Mouse (Mus musculus): ENCODE results near the gene Gm12216. TPM values are rescaled to one million over a fixed set of nuclear protein-coding genes. Genes with fewer than 3 reads are reported as not detected.
A peak's percentile ranks its signal among the peaks of the same experiment; 100 is the strongest.
"Not testable (repeated sequence)": the region's sequence is repeated elsewhere in the genome, so short reads cannot be mapped to it uniquely, and the experiment has no call there.

Gene Gm12216
- polyA plus RNA-seq, 1 experiment from 2014 or later: 1.9 TPM

- Histone ChIP-seq H3K27me3 (ENCODE audit: control insufficient read depth, insufficient read depth, low read length) (no peaks in the 10 kb centered on the region), H3K36me3 (ENCODE audit: control insufficient read depth, insufficient read depth, low read length) (0 out of 2 replicates have a peak, but pooled peaks cover 2% of the 10 kb centered on the region), H3K9me3 (ENCODE audit: control insufficient read depth, low read length) (no peaks in the 10 kb centered on the region), H3K4me2 (replicated peaks; ENCODE audit: low read depth) (no peak overlapping the region), H3K27ac (replicated peaks) (no peak overlapping the region), H3K9ac (ENCODE audit: low read length) (no peak overlapping the region), H3K4me1 (replicated peaks; ENCODE audit: control insufficient read depth, insufficient read depth) (no peaks in the 10 kb centered on the region), H3K4me3 (ENCODE audit: low read depth, low read length) (no peak overlapping the region)
- ATAC-seq (ENCODE audit: low FRiP score, low TSS enrichment) (peak; percentile 24; the same call in 1 of the 2 replicates), DNase-seq (ENCODE audit: low spot score) (no peak)
- TF ChIP-seq EP300 (optimal IDR thresholded peaks at IDR 0.05): no peak
- no peak for TF ChIP-seq CTCF (IDR thresholded peaks at IDR 0.05; ENCODE audit: low read depth)
- 76% methylated on average over 2 of the region's 2 CpGs for WGBS
Measured at GRCm38 (mm10) chr11:53871786-53872507, 12.9 kb upstream of the Gm12216 start.

- ATAC-seq (ENCODE audit: low FRiP score, low TSS enrichment) (no peak), DNase-seq (ENCODE audit: low spot score) (no peak)
- Histone ChIP-seq H3K27ac (replicated peaks) (no peak overlapping the region), H3K4me3 (ENCODE audit: low read depth, low read length) (no peak overlapping the region), H3K36me3 (ENCODE audit: control insufficient read depth, insufficient read depth, low read length) (0 out of 2 replicates have a peak, but pooled peaks cover 2% of the 10 kb centered on the region), H3K4me2 (replicated peaks; ENCODE audit: low read depth) (no peak overlapping the region), H3K27me3 (ENCODE audit: control insufficient read depth, insufficient read depth, low read length) (no peaks in the 10 kb centered on the region), H3K9ac (ENCODE audit: low read length) (no peak overlapping the region), H3K9me3 (ENCODE audit: control insufficient read depth, low read length) (no peaks in the 10 kb centered on the region), H3K4me1 (replicated peaks; ENCODE audit: control insufficient read depth, insufficient read depth) (no peaks in the 10 kb centered on the region)
- no peak for TF ChIP-seq EP300 (optimal IDR thresholded peaks at IDR 0.05)
- no peak for TF ChIP-seq CTCF (IDR thresholded peaks at IDR 0.05; ENCODE audit: low read depth)
- 89% methylated on average over 5 of the region's 5 CpGs for WGBS
Measured at GRCm38 (mm10) chr11:53869172-53869571, 10.1 kb upstream of the Gm12216 start.

- not testable (repeated sequence) for DNase-seq (ENCODE audit: low spot score); ATAC-seq (ENCODE audit: low FRiP score, low TSS enrichment)
Measured at GRCm38 (mm10) chr11:53868323-53868722, 9.3 kb upstream of the Gm12216 start.

GRCm38 (mm10) chr11:53864724-53865310, 5.8 kb upstream of the Gm12216 start:
- H3K27ac ChIP-seq (replicated peaks); H3K9me3 ChIP-seq (ENCODE audit: control insufficient read depth, low read length); H3K4me3 ChIP-seq (ENCODE audit: low read depth, low read length); H3K9ac ChIP-seq (ENCODE audit: low read length); H3K27me3 ChIP-seq (ENCODE audit: control insufficient read depth, insufficient read depth, low read length); H3K36me3 ChIP-seq (ENCODE audit: control insufficient read depth, insufficient read depth, low read length); ATAC-seq (ENCODE audit: low FRiP score, low TSS enrichment); DNase-seq (ENCODE audit: low spot score); H3K4me1 ChIP-seq (replicated peaks; ENCODE audit: control insufficient read depth, insufficient read depth); H3K4me2 ChIP-seq (replicated peaks; ENCODE audit: low read depth): not testable (repeated sequence)
- 88% methylated on average over 1 of the region's 4 CpGs for WGBS

More at GRCm38 (mm10) chr11:53868323-53868722, 9.3 kb upstream of the Gm12216 start:
- H3K9ac ChIP-seq (ENCODE audit: low read length); H3K36me3 ChIP-seq (ENCODE audit: control insufficient read depth, insufficient read depth, low read length); H3K4me1 ChIP-seq (replicated peaks; ENCODE audit: control insufficient read depth, insufficient read depth); H3K27ac ChIP-seq (replicated peaks); H3K4me3 ChIP-seq (ENCODE audit: low read depth, low read length); H3K4me2 ChIP-seq (replicated peaks; ENCODE audit: low read depth); H3K27me3 ChIP-seq (ENCODE audit: control insufficient read depth, insufficient read depth, low read length); H3K9me3 ChIP-seq (ENCODE audit: control insufficient read depth, low read length): not testable (repeated sequence)
- 45% methylated on average over 5 of the region's 5 CpGs for WGBS
- peak; percentile 58 for TF ChIP-seq CTCF (IDR thresholded peaks at IDR 0.05; ENCODE audit: low read depth)

GRCm38 (mm10) chr11:53860944-53861343, 1.9 kb upstream of the Gm12216 start:
- H3K27me3 ChIP-seq (ENCODE audit: control insufficient read depth, insufficient read depth, low read length); H3K27ac ChIP-seq (replicated peaks); H3K4me3 ChIP-seq (ENCODE audit: low read depth, low read length); H3K36me3 ChIP-seq (ENCODE audit: control insufficient read depth, insufficient read depth, low read length); H3K9ac ChIP-seq (ENCODE audit: low read length); H3K4me1 ChIP-seq (replicated peaks; ENCODE audit: control insufficient read depth, insufficient read depth); ATAC-seq (ENCODE audit: low FRiP score, low TSS enrichment); H3K4me2 ChIP-seq (replicated peaks; ENCODE audit: low read depth); DNase-seq (ENCODE audit: low spot score); H3K9me3 ChIP-seq (ENCODE audit: control insufficient read depth, low read length): not testable (repeated sequence)
- WGBS: 80% methylated on average over 8 of the region's 9 CpGs

GRCm38 (mm10) chr11:53858058-53858760, 847 bp downstream of the Gm12216 start:
- Histone ChIP-seq H3K4me1 (replicated peaks; ENCODE audit: control insufficient read depth, insufficient read depth) (0 out of 2 replicates have a peak, but pooled peaks cover 3% of the 10 kb centered on the region), H3K4me2 (replicated peaks; ENCODE audit: low read depth) (peak overlapping the region; percentile 63), H3K36me3 (ENCODE audit: control insufficient read depth, insufficient read depth, low read length) (no peaks in the 10 kb centered on the region), H3K9me3 (ENCODE audit: control insufficient read depth, low read length) (no peaks in the 10 kb centered on the region), H3K27ac (replicated peaks) (no peak overlapping the region), H3K9ac (ENCODE audit: low read length) (no peak overlapping the region), H3K27me3 (ENCODE audit: control insufficient read depth, insufficient read depth, low read length) (no peaks in the 10 kb centered on the region), H3K4me3 (ENCODE audit: low read depth, low read length) (peak overlapping the region; percentile 57; the same call in 1 of the 2 replicates)
- DNase-seq (ENCODE audit: low spot score) (no peak), ATAC-seq (ENCODE audit: low FRiP score, low TSS enrichment) (no peak)
- WGBS: 88% methylated on average over 6 of the region's 6 CpGs
- TF ChIP-seq EP300 (optimal IDR thresholded peaks at IDR 0.05) (no peak), CTCF (IDR thresholded peaks at IDR 0.05; ENCODE audit: low read depth) (no peak)
